Mouse (Mus musculus): ENCODE data around the gene Cdk17. TPM values are rescaled to one million over a fixed set of nuclear protein-coding genes. Genes with fewer than 3 reads are reported as not detected.
A peak's percentile ranks its signal among the peaks of the same experiment; 100 is the strongest.

Gene Cdk17
- polyA plus RNA-seq, 1 experiment = 9.5 TPM

DNA sequence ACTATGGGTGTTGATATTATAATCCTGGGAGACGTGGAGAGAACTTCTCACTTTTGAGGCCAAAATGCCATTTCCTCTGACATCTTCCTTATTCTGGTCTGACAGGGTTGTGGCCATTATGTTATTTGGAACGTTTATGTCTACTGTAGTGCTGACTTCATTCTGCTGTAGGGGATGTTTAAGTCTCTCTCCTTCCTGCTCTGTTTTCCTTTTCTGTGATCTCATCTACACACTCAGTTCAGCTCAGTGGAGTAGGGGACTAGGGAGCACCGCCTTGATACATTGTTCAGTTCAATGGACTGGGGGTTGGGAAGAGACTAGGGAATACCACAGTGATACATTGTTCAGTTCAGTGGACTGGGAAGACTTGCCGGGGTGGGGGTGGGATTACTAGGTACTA lies 7.4 kb downstream of the Cdk17 start:
- H3K4me3 ChIP-seq (ENCODE audit: insufficient read depth, low read depth, low read length) = no peak overlapping the region
- H3K4me1 ChIP-seq (ENCODE audit: control insufficient read depth, insufficient read depth, low read length) = peaks cover 13% of the 10 kb centered on the region
- peak overlapping the region; percentile 16; the same call in 1 of the 2 replicates for H3K27ac ChIP-seq (ENCODE audit: insufficient read depth, low read depth, low read length)
- WGBS = 43% methylated on average over 4 of the region's 4 CpGs
- TF ChIP-seq CTCF (conservative IDR thresholded peaks at IDR 0.05; ENCODE audit: insufficient read depth, insufficient read length, low read depth, low read length) (no peak), POLR2A (IDR thresholded peaks at IDR 0.05; ENCODE audit: low read depth, low read length) (no peak)
- no peaks in the 10 kb centered on the region for H3K36me3 ChIP-seq (ENCODE audit: control insufficient read depth, insufficient read depth, low read length)
- H3K27me3 ChIP-seq (replicated peaks; ENCODE audit: control insufficient read depth, insufficient read depth, low read length) = no peaks in the 10 kb centered on the region
- no peak for DNase-seq

DNA sequence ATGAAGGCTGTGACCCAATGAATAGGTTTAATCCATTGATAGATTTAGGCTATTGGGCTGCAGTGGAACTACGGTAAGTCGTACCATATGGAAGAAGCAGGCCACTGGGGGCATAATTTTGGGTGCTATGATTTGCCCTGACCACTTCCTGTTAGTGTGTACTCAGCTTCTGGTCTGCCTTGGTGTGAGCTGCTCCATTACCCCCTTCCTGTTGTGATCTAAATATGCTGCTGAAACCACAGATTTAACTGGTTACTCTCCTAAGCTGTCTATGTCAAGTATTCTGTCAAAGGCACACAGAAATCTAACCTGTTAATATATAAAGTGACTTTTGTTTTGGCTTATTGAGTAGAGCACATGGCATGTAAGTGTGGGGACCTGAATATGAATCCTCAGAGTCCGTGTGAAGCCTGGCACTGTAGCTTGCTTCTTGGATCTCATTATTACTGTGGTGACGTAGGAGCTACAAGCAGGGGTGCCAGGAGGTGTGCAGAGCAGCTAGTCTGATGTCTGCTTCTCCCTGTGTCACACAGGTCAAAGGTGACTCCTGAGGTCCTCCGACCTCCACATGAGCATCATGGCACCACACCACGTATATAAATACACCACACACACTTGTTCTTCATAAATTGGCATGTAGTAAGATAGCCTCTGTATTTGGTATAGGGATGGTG lies 10.6 kb downstream of the Cdk17 start:
- DNase-seq = no peak
- no peak overlapping the region for H3K27ac ChIP-seq (ENCODE audit: insufficient read depth, low read depth, low read length)
- H3K27me3 ChIP-seq (replicated peaks; ENCODE audit: control insufficient read depth, insufficient read depth, low read length) = no peaks in the 10 kb centered on the region
- TF ChIP-seq CTCF (conservative IDR thresholded peaks at IDR 0.05; ENCODE audit: insufficient read depth, insufficient read length, low read depth, low read length) (no peak), POLR2A (IDR thresholded peaks at IDR 0.05; ENCODE audit: low read depth, low read length) (no peak)
- 81% methylated on average over 6 of the region's 6 CpGs for WGBS
- H3K4me3 ChIP-seq (ENCODE audit: insufficient read depth, low read depth, low read length) = no peak overlapping the region
- no peaks in the 10 kb centered on the region for H3K36me3 ChIP-seq (ENCODE audit: control insufficient read depth, insufficient read depth, low read length)
- H3K4me1 ChIP-seq (ENCODE audit: control insufficient read depth, insufficient read depth, low read length) = peaks cover 11% of the 10 kb centered on the region

DNA sequence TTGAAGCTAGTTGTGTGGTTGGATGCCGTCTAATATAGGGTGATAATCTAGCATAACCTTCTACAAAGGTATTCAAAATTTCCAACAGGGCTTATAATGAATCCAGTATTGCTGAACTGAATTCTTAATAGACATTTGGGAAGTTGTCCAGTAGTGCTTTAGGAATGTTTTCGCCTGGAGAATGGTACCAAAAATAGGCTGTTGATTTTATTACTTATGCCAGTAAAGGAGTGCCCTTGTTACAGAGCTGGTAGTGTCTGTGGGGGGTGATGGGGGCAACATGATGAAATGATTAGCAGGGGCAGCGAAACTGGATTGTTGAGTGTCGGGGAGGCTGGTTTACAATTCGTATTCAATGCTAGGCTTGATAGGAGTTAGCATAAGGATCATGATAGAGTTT lies 16.8 kb downstream of the Cdk17 start:
- peak overlapping the region; percentile 73; the same call in 1 of the 2 replicates for H3K27ac ChIP-seq (ENCODE audit: insufficient read depth, low read depth, low read length)
- DNase-seq = no peak
- no peak overlapping the region for H3K4me3 ChIP-seq (ENCODE audit: insufficient read depth, low read depth, low read length)
- H3K4me1 ChIP-seq (ENCODE audit: control insufficient read depth, insufficient read depth, low read length) = peaks cover 9% of the 10 kb centered on the region; the same call in 1 of the 2 replicates
- H3K36me3 ChIP-seq (ENCODE audit: control insufficient read depth, insufficient read depth, low read length) = no peaks in the 10 kb centered on the region
- TF ChIP-seq POLR2A (IDR thresholded peaks at IDR 0.05; ENCODE audit: low read depth, low read length) (no peak), CTCF (conservative IDR thresholded peaks at IDR 0.05; ENCODE audit: insufficient read depth, insufficient read length, low read depth, low read length) (no peak)
- no peaks in the 10 kb centered on the region for H3K27me3 ChIP-seq (replicated peaks; ENCODE audit: control insufficient read depth, insufficient read depth, low read length)
- WGBS = 57% methylated on average over 5 of the region's 5 CpGs

DNA sequence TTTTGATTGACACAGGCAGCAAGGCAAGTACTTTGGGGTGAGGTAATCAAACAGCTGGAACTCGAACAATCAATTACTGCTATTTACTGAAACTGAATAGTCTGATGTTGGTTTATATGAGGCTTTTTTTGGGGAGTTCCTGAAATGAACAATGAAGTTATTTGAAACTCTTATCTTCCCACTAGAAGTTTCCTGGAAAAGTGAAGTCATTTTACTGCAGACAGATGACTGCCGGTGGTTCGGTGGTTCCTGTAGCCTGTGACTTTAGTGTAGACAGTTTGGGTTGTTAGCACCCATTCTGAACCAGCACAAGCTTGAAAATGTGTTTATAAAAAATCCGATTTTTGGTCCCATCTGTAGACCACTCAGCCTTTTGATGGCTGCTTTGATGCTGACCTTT lies 17.2 kb downstream of the Cdk17 start:
- WGBS = 50% methylated on average over 4 of the region's 4 CpGs
- no peaks in the 10 kb centered on the region for H3K27me3 ChIP-seq (replicated peaks; ENCODE audit: control insufficient read depth, insufficient read depth, low read length)
- peak; percentile 22 for DNase-seq
- no peak overlapping the region for H3K4me3 ChIP-seq (ENCODE audit: insufficient read depth, low read depth, low read length)
- TF ChIP-seq POLR2A (IDR thresholded peaks at IDR 0.05; ENCODE audit: low read depth, low read length) (no peak), CTCF (conservative IDR thresholded peaks at IDR 0.05; ENCODE audit: insufficient read depth, insufficient read length, low read depth, low read length) (no peak)
- peak overlapping the region; percentile 73; the same call in 1 of the 2 replicates for H3K27ac ChIP-seq (ENCODE audit: insufficient read depth, low read depth, low read length)
- peaks cover 9% of the 10 kb centered on the region; the same call in 1 of the 2 replicates for H3K4me1 ChIP-seq (ENCODE audit: control insufficient read depth, insufficient read depth, low read length)
- H3K36me3 ChIP-seq (ENCODE audit: control insufficient read depth, insufficient read depth, low read length) = no peaks in the 10 kb centered on the region

DNA sequence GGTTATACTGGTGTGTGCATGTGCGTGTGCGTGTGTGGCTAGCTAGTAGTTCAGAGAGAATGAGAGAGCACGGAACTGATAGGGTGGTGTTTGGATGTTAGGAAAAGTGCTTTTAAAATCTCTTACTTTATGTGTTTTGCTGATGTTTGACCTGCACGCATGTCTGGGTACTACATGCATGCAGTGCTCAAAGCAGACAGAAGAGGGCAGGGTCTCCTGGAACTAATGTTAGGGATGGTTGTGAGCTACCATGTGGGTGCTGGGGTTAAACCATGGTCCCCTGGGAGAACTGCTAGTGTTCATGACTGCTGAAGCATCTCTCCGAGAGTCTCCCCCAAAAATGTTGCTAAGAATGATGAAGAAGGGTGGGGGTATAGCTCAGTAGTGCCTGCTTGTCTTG lies 18.0 kb downstream of the Cdk17 start:
- Histone ChIP-seq H3K27me3 (replicated peaks; ENCODE audit: control insufficient read depth, insufficient read depth, low read length) (no peaks in the 10 kb centered on the region), H3K4me3 (ENCODE audit: insufficient read depth, low read depth, low read length) (no peak overlapping the region), H3K27ac (ENCODE audit: insufficient read depth, low read depth, low read length) (no peak overlapping the region), H3K36me3 (ENCODE audit: control insufficient read depth, insufficient read depth, low read length) (no peaks in the 10 kb centered on the region), H3K4me1 (ENCODE audit: control insufficient read depth, insufficient read depth, low read length) (peaks cover 9% of the 10 kb centered on the region; the same call in 1 of the 2 replicates)
- peak; percentile 23; the same call in 1 of the 2 replicates for TF ChIP-seq CTCF (conservative IDR thresholded peaks at IDR 0.05; ENCODE audit: insufficient read depth, insufficient read length, low read depth, low read length)
- TF ChIP-seq POLR2A (IDR thresholded peaks at IDR 0.05; ENCODE audit: low read depth, low read length) = no peak
- no peak for DNase-seq
- 97% methylated on average over 5 of the region's 5 CpGs for WGBS

DNA sequence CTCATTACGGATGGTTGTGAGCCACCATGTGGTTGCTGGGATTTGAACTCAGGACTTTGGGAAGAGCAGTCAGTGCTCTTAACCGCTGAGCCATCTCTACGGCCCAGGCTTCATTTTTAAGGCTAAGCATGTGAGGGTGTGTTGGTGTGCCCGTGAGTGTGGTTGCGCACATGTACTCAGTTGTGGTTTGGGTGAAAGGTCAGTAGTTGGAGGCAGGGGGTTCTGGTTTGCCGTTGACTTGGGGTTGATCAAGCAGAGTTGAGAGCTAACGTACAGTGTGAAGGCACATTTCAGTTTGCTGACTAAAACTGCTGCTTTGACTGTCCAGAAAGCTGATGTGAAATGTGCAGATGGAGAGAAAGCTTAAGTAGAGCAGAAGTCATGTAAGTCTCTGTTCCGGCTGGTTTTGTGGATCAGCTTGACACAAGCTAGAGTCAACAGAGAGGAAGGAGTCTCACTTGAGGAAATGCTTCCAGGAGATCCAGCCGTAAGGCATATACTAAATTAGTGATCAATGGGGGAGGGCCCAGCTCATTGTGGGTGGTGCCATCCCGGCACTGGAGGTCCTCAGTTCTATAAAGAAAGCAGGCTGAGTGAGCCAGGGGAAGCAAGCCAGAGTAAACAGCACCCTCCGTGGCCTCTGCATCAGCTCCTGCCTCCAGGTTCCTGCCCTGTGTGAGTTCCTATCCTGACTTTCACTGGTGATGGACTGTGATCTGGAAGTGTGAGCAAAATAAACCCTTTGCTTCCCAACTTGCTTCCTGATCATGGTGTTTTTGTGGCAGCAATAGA lies 19.2 kb downstream of the Cdk17 start:
- no peak overlapping the region for H3K4me3 ChIP-seq (ENCODE audit: insufficient read depth, low read depth, low read length)
- DNase-seq = no peak
- 0 out of 2 replicates have a peak overlapping the region, but pooled peaks have one; percentile 20 for H3K27ac ChIP-seq (ENCODE audit: insufficient read depth, low read depth, low read length)
- no peaks in the 10 kb centered on the region for H3K27me3 ChIP-seq (replicated peaks; ENCODE audit: control insufficient read depth, insufficient read depth, low read length)
- 75% methylated on average over 11 of the region's 11 CpGs for WGBS
- H3K4me1 ChIP-seq (ENCODE audit: control insufficient read depth, insufficient read depth, low read length) = peaks cover 9% of the 10 kb centered on the region; the same call in 1 of the 2 replicates
- TF ChIP-seq CTCF (conservative IDR thresholded peaks at IDR 0.05; ENCODE audit: insufficient read depth, insufficient read length, low read depth, low read length) (no peak), POLR2A (IDR thresholded peaks at IDR 0.05; ENCODE audit: low read depth, low read length) (no peak)
- H3K36me3 ChIP-seq (ENCODE audit: control insufficient read depth, insufficient read depth, low read length) = no peaks in the 10 kb centered on the region

All from kidney, adult 2 months (tissue).